Mouse (Mus musculus) forebrain, embryonic 12.5 days (tissue): ENCODE data around the gene Podxl. TPM values are rescaled to one million over a fixed set of nuclear protein-coding genes. Genes with fewer than 3 reads are reported as not detected.

ENCODE experiments used
- ATAC-seq: fragments of 200-750 bp; cut with Nextera tagmentation; 2 replicates; pipeline ENCODE4 v1.8.0; 2017; ENCODE audit warnings: moderate TSS enrichment; ENCODE audit not compliant: low FRiP score
- H3K27ac ChIP-seq: fragments of 300-500 bp; sonication (generic); 2 replicates; pipeline ENCODE4 v1.5.1; 2016; ENCODE audit warnings: mild to moderate bottlenecking
- H3K27me3 ChIP-seq: fragments of 300-500 bp; sonication (generic); 2 replicates; pipeline ENCODE4 v1.6.1; 2016; ENCODE audit warnings: mild to moderate bottlenecking
- H3K36me3 ChIP-seq: fragments of 300-500 bp; sonication (generic); replicated peaks from 2 replicates; pipeline ENCODE4 v1.6.1; 2016; ENCODE audit warnings: mild to moderate bottlenecking
- H3K4me1 ChIP-seq: fragments of 300-500 bp; sonication (generic); 2 replicates; pipeline ENCODE4 v1.6.1; 2016
- H3K4me2 ChIP-seq: fragments of 300-500 bp; sonication (generic); 2 replicates; pipeline ENCODE4 v1.6.1; 2016; ENCODE audit warnings: mild to moderate bottlenecking, moderate library complexity
- H3K4me3 ChIP-seq: fragments of 300-500 bp; sonication (generic); replicated peaks from 2 replicates; pipeline ENCODE4 v1.5.1; 2016; ENCODE audit warnings: mild to moderate bottlenecking
- H3K9ac ChIP-seq: fragments of 300-500 bp; sonication (generic); 2 replicates; pipeline ENCODE4 v1.6.1; 2016; ENCODE audit warnings: mild to moderate bottlenecking
- H3K9me3 ChIP-seq: fragments of 300-500 bp; sonication (generic); 2 replicates; pipeline ENCODE4 v1.6.1; 2016
- WGBS: fragments of 180-500 bp; shearing (Covaris S2); methylation state at CpG from one replicate; pipeline ENCODE4 v1.1.7; 2016; 5-methylcytosine and 5-hydroxymethylcytosine counted together
- polyA plus RNA-seq: library from polyadenylated mRNA; unstranded; fragments of >200 nt; fragmentation: Nextera tagmentation; extraction: Ambion mirVana; gene quantifications from 2 replicates; pipeline ENCODE4 v1.2.1, GENCODE M21; 2016

Podxl gene
- polyA plus RNA-seq, 1 experiment from 2014 or later = 21.1 TPM

DNA sequence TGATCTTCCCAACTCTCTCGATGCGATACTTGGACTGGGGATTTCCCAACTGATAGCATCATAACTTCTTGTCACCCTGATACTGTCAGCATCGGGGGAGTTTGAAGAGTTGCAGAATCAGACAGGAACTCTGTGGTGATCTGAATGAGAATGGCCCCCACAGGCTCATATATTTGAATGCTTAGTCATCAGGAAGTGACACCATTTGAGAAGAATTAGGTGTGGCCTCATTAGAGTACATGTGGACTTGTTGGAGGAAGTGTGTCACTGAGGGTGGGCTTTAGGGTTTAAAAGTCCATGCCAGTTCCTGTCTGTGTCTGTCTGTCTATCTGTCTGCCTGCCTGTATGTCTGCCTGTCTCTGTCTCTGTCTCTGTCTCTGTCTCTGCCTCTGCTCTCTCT, 31.9 kb downstream of the Podxl start:
- Histone ChIP-seq H3K4me3 (no peak overlapping the region), H3K27me3 (no peaks in the 10 kb centered on the region), H3K4me2 (no peak overlapping the region), H3K9ac (no peak overlapping the region), H3K4me1 (no peaks in the 10 kb centered on the region), H3K36me3 (peaks cover 4% of the 10 kb centered on the region; the same call in 1 of the 2 replicates), H3K27ac (no peak overlapping the region), H3K9me3 (no peaks in the 10 kb centered on the region)
- 97% methylated on average over 3 of the region's 3 CpGs for WGBS
- ATAC-seq = no peak

DNA sequence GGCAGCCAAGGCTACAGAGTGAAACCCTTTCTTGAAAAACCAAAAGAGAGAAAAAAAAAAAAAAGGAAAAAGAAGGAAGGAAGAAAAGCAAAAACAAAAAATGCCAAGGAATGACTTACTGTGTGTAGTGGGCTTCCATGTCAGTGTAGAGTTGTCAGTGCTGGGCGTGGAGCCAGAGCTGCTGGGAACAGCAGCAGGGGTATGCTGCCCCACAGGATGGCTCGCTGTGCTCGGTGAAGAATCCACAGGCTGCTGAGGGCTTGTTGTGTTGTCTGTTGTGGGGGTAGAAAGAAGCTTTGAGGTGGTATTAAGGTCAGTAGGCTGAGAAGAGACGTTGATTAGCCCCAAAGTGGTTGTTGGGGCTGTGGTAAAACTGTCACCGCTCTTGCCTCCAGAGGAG, 35.4 kb downstream of the Podxl start:
- Histone ChIP-seq H3K4me2 (no peak overlapping the region), H3K27me3 (no peaks in the 10 kb centered on the region), H3K36me3 (peaks cover 37% of the 10 kb centered on the region), H3K4me1 (no peaks in the 10 kb centered on the region), H3K4me3 (no peak overlapping the region), H3K27ac (no peak overlapping the region), H3K9me3 (no peaks in the 10 kb centered on the region), H3K9ac (no peak overlapping the region)
- ATAC-seq = no peak
- WGBS = 89% methylated on average over 5 of the region's 5 CpGs

DNA sequence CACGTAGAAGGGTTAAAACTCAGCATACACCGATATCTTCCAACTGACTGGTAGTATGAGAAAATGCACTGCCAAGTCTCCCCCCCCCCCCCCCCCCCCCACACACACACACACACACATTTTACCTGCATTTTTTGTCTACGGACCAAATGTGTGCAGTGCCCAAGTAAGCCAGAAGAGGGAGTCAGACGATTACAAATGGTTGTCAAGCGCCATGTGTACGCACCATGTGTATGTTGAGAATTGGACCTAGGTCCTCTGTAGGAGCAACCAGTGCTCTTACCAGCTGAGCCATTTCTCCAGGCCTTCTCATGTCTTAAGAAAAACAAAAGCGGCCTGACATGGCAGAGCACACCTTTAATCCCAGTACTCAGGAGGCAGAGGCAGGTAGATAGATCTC, 35.9 kb downstream of the Podxl start:
- Histone ChIP-seq H3K9me3 (no peaks in the 10 kb centered on the region), H3K4me1 (no peaks in the 10 kb centered on the region; the same call in 1 of the 2 replicates), H3K27ac (no peak overlapping the region), H3K9ac (no peak overlapping the region), H3K4me2 (no peak overlapping the region), H3K4me3 (no peak overlapping the region), H3K36me3 (peaks cover 40% of the 10 kb centered on the region), H3K27me3 (no peaks in the 10 kb centered on the region)
- 75% methylated on average over 7 of the region's 7 CpGs for WGBS
- ATAC-seq = no peak

DNA sequence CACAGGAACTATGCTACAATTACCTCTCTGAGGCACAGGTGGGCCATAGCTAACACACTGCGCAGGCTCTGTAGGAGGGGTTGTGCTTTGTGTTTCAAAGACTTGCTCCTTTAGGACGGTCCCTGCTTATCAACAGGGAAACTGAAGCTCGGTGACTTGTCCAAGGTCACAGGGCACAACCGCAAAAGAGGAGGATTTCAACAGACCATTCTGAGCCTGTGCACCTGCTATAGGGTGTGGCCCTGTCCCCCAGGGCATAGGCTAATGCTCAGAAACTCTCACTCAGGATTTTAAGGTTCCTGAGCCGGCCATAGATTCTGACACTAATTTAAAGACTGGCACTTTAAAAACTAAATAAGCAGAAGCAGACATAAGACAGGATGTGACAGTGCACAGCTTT, 36.9 kb downstream of the Podxl start:
- ATAC-seq = no peak
- Histone ChIP-seq H3K4me2 (no peak overlapping the region), H3K9ac (no peak overlapping the region), H3K4me3 (no peak overlapping the region), H3K27ac (no peak overlapping the region), H3K36me3 (peaks cover 48% of the 10 kb centered on the region), H3K9me3 (no peaks in the 10 kb centered on the region), H3K4me1 (no peaks in the 10 kb centered on the region; the same call in 1 of the 2 replicates), H3K27me3 (no peaks in the 10 kb centered on the region)
- 90% methylated on average over 5 of the region's 5 CpGs for WGBS

DNA sequence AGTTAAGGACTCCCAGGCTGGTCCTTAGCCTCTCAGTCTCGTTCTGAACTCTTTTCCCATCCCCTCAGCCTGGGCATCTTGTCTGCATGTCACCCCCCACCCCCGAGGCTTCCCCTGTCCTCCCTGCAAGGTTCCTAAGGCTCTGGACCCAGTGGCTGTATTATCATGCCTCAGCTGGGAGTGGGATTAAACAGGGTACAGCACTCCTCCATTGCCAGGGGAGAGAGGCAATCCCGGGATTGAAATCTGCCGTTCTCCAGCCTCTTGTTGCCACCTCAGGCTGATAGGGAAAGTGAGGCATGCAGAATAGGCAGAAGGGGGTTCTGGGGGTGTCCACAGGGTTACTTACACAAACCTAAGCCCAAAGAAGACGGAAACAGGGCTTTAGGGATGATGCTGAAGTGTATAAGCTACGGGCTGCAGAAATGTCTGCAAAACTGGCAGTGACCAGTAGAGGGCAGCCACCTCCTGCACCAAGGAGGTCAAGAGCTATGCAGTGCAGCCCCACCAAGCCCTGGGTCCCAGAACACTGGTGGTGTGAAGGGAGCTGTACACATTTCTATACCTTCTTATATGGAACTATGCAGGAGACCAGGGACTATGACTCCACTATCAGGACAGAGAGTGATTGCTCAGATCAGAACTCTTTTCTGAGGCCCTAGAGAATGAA, 38.4 kb downstream of the Podxl start:
- Histone ChIP-seq H3K9me3 (no peaks in the 10 kb centered on the region), H3K36me3 (peaks cover 51% of the 10 kb centered on the region), H3K4me3 (no peak overlapping the region), H3K4me1 (no peaks in the 10 kb centered on the region; the same call in 1 of the 2 replicates), H3K27ac (no peak overlapping the region), H3K27me3 (no peaks in the 10 kb centered on the region), H3K9ac (no peak overlapping the region), H3K4me2 (no peak overlapping the region)
- peak; percentile 54; the same call in 1 of the 2 replicates for ATAC-seq
- 68% methylated on average over 6 of the region's 6 CpGs for WGBS

DNA sequence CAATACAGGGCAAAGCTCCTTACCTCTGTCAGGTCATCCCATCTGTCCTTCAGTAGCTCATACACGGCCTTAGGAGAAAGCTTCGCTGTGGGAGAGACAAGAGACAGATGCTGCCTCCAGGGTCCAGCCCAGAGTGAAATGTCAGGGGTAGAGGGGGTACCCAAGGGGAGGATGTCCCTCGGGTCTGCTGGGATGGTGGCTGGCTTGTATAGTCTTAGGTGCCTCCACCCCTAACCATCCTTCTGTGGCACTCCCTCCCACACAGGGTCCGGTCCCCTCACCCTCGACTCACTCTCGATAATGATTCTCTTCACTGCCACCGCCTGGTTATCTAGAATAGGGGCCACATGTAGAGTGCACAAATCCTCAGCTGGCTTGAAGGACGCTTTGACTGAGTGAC, 39.1 kb downstream of the Podxl start:
- WGBS = 92% methylated on average over 8 of the region's 8 CpGs

DNA sequence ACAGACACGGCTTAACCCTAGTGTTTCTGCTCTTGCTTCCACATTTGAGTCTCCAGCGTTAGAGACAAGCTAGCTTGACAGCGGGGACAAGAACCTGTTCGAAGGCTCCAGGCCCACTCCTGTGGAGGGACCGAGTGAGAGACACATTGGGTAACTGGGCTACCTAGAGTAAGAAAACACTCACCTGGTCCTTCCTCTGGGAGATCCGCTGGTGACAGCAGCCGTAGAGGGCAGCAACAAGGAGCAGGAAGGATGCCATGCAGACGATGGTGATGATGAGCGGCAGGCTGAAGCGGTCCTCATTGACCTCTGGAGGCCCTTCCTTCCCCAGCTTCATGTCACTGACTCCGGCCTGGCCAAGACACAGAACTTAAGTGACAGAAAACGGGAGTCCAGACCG, 39.7 kb downstream of the Podxl start:
- Histone ChIP-seq H3K27me3 (no peaks in the 10 kb centered on the region), H3K27ac (no peak overlapping the region), H3K4me2 (no peak overlapping the region), H3K9ac (no peak overlapping the region), H3K4me3 (no peak overlapping the region), H3K4me1 (no peaks in the 10 kb centered on the region; the same call in 1 of the 2 replicates), H3K36me3 (peaks cover 51% of the 10 kb centered on the region), H3K9me3 (no peaks in the 10 kb centered on the region)
- ATAC-seq = no peak
- WGBS = 95% methylated on average over 13 of the region's 13 CpGs

More for the DNA sequence above, 39.1 kb downstream of the Podxl start:
- H3K4me1 ChIP-seq = no peaks in the 10 kb centered on the region; the same call in 1 of the 2 replicates
- no peak overlapping the region for H3K4me2 ChIP-seq
- H3K9me3 ChIP-seq = no peaks in the 10 kb centered on the region
- H3K4me3 ChIP-seq = no peak overlapping the region
- no peak overlapping the region for H3K9ac ChIP-seq
- no peaks in the 10 kb centered on the region for H3K27me3 ChIP-seq
- no peak overlapping the region for H3K27ac ChIP-seq
- H3K36me3 ChIP-seq = peaks cover 51% of the 10 kb centered on the region
- ATAC-seq = no peak

DNA sequence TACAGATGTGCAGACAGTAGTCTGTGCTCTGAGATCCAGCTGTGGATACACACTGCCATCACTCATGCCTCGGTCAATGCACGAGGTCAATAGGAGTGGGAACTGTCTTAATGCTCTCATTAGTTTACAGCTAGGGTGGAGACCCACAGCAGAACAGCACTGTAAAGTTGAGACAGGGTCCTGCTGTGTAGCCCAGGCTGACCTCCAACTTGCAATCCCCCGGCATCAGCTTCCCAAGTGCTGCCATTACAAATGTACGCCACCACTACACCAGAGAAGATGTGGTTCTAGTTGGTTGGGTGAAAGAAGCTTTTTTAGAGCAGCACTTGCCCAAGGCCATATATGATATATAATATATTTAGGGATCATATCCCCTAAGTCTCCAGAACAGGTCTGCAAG, 40.1 kb downstream of the Podxl start:
- ATAC-seq = no peak
- WGBS = 95% methylated on average over 4 of the region's 4 CpGs
- H3K36me3 ChIP-seq = peaks cover 51% of the 10 kb centered on the region

DNA sequence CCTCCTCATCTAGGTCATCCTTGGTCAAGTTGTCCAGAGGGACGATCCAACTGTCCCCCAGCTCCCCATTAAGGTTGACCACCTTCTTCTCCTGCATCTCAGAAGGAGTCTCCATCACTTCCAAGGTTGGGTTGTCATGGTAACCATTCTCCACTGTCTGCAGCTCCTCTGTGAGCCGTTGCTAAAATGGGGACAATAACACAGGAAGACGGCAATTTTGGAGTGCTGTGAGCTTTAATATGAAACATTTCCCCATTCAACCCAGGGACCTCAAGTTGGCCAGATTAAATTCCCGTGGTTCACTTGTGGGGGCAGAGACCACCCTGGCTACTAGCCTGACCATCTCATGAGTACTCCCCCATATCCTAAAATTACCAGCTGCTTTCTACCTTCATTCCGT, 40.7 kb downstream of the Podxl start:
- Histone ChIP-seq H3K27ac (no peak overlapping the region), H3K36me3 (peaks cover 47% of the 10 kb centered on the region), H3K4me3 (no peak overlapping the region), H3K4me1 (no peaks in the 10 kb centered on the region; the same call in 1 of the 2 replicates), H3K9ac (no peak overlapping the region), H3K9me3 (no peaks in the 10 kb centered on the region), H3K27me3 (no peaks in the 10 kb centered on the region), H3K4me2 (no peak overlapping the region)
- WGBS = 63% methylated on average over 5 of the region's 5 CpGs
- no peak for ATAC-seq

More for the DNA sequence above, 40.1 kb downstream of the Podxl start:
- H3K27ac ChIP-seq = no peak overlapping the region
- no peak overlapping the region for H3K9ac ChIP-seq
- no peaks in the 10 kb centered on the region for H3K9me3 ChIP-seq
- H3K27me3 ChIP-seq = no peaks in the 10 kb centered on the region
- no peaks in the 10 kb centered on the region; the same call in 1 of the 2 replicates for H3K4me1 ChIP-seq
- no peak overlapping the region for H3K4me2 ChIP-seq
- no peak overlapping the region for H3K4me3 ChIP-seq

DNA sequence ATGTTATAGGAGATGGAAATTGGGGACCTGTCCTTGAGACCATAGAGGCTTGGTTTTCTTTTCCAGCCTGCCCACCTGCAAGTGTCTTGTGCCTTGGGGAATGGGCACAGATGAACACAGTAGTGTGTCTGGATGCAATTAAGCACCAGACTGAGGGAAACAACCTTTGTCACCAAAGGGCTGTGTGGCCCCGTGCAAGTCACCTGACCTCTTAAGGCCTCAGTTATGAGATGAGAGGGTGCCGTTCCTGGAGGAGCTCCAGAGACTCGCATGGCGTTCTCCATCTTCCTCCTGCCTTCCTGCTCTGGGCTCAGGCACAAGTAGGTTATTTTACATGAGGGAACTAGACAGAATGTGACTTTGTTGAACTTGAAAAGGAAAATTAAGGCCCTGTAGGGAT, 41.3 kb downstream of the Podxl start:
- H3K4me1 ChIP-seq = no peaks in the 10 kb centered on the region; the same call in 1 of the 2 replicates
- 81% methylated on average over 4 of the region's 4 CpGs for WGBS

DNA sequence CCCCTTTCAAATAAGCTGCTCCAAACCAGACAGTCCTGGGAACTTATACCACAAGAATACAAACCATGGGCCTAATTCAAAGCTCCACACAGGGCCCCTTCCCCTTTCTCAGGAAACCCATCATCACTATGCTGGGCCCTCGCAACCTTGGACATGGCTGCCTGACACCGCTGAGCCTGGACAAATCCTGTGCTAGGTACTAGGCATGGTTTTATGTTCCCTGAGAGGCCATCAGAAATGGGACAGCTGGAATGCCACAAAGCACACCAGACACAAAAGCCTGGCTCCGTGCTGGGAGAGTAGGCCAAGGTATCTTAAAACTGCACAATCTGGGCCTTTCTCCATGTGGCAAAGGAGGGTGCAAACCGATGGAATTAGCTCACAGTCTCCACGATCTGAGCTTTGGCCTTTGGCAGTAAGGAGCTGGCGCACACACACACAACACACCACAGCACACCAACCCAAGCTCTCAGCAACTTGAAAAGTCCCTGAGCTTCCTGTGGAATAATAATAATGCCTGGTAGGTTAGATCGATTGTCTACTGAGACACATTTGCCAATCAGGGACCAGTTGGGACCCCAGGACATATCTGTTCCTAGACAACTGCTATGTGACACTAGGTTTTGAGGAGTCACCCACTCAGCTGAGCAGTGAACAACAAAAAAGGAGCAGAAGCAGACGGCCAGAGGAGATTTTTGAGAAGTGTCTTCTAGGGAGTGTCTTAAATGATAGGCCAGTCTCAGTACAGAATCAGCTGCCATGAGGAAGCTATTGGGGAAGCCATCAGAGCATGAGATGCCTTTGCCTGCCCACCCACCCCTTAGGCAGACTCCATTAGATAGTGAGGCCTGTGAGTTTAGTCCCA, 42.1 kb downstream of the Podxl start:
- no peaks in the 10 kb centered on the region; the same call in 1 of the 2 replicates for H3K4me1 ChIP-seq
- H3K9ac ChIP-seq = no peak overlapping the region
- H3K36me3 ChIP-seq = peaks cover 51% of the 10 kb centered on the region
- H3K4me3 ChIP-seq = no peak overlapping the region
- no peak for ATAC-seq
- no peak overlapping the region for H3K27ac ChIP-seq
- no peak overlapping the region for H3K4me2 ChIP-seq
- H3K27me3 ChIP-seq = no peaks in the 10 kb centered on the region
- H3K9me3 ChIP-seq = no peaks in the 10 kb centered on the region
- WGBS = 89% methylated on average over 8 of the region's 8 CpGs

More for the DNA sequence above, 41.3 kb downstream of the Podxl start:
- Histone ChIP-seq H3K36me3 (peaks cover 52% of the 10 kb centered on the region), H3K9ac (no peak overlapping the region), H3K27ac (no peak overlapping the region), H3K9me3 (no peaks in the 10 kb centered on the region), H3K4me3 (no peak overlapping the region), H3K4me2 (no peak overlapping the region), H3K27me3 (no peaks in the 10 kb centered on the region)
- ATAC-seq = no peak

DNA sequence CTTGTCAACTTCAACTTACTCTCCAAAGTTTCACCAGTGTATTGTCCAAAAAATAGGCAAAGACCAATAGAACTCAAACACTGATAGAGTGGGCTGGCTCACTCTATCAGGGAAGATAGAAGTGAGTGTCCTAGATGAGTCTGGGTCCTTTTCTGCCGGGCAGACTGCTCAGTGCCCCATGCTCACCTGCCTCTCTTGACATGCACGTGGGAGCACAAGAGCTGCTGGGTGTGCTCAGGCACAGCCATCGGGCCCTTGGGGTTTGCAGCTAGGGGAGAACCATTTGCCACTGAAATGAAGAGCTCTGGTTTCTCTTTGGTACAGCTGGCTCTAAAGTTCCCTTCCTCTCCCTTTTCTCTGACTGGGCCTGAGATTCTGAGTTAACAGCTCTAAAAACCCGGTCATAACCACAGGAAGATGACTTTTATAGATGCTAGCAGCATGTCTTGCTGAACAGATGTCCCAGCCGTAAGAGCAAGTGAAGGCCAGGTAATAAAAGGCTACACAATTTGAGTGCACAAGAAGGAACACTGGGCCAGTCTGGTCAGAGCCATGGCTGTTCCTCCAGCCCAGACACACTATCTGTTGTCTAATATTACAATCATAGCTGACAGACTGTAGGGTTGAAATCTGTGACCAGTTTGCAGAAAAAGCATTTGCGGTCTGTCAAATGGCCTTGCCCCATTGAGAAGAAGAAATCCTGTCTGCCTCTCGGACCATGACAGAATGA, 43.1 kb downstream of the Podxl start:
- Histone ChIP-seq H3K4me2 (no peak overlapping the region), H3K4me1 (no peaks in the 10 kb centered on the region; the same call in 1 of the 2 replicates), H3K36me3 (peaks cover 41% of the 10 kb centered on the region), H3K9me3 (no peaks in the 10 kb centered on the region), H3K27me3 (no peaks in the 10 kb centered on the region), H3K27ac (no peak overlapping the region), H3K4me3 (no peak overlapping the region), H3K9ac (no peak overlapping the region)
- no peak for ATAC-seq
- 78% methylated on average over 7 of the region's 7 CpGs for WGBS
